Mouse (Mus musculus) MEL (cell line): ENCODE data around the gene Cyfip2.

ENCODE experiments used
- CTCF ChIP-seq, 3 experiments: IDR thresholded peaks in 2 of 3; conservative IDR thresholded peaks in 1 of 3; 2 replicates each; pipeline ENCODE4 v1.5.1; 2011 to 2012; ENCODE audit warnings: low read length in 3 of 3, low read depth in 2 of 3, mild to moderate bottlenecking in 2 of 3, improper control_type of control experiment in 1 of 3, inconsistent platforms in 1 of 3, mixed read lengths in 1 of 3, moderate library complexity in 1 of 3; ENCODE audit not compliant: control insufficient read depth in 1 of 3, insufficient read depth in 1 of 3, poor library complexity in 1 of 3, severe bottlenecking in 1 of 3
- E2F4 ChIP-seq: IDR thresholded peaks from 2 replicates; pipeline ENCODE4 v1.6.1; 2011; ENCODE audit warnings: low read depth, low read length, improper control_type of control experiment, borderline replicate concordance
- EP300 ChIP-seq, 2 experiments: IDR thresholded peaks; 2 replicates each; pipeline ENCODE4 v1.6.1; 2011; ENCODE audit warnings: improper control_type of control experiment in 2 of 2, low read length in 2 of 2, low read depth in 1 of 2, mild to moderate bottlenecking in 1 of 2
- HCFC1 ChIP-seq: IDR thresholded peaks from 2 replicates; pipeline ENCODE4 v1.6.1; 2012; ENCODE audit warnings: low read depth, mild to moderate bottlenecking, inconsistent platforms, low read length, improper control_type of control experiment, moderate library complexity
- MAFK ChIP-seq: IDR thresholded peaks from 2 replicates; pipeline ENCODE4 v1.6.1; 2011; ENCODE audit warnings: low read depth, mild to moderate bottlenecking, low read length, improper control_type of control experiment, borderline replicate concordance
- MAZ ChIP-seq: IDR thresholded peaks from 2 replicates; pipeline ENCODE4 v1.6.1; 2012; ENCODE audit warnings: low read depth, mild to moderate bottlenecking, inconsistent platforms, low read length, improper control_type of control experiment
- POLR2A ChIP-seq, 2 experiments: IDR thresholded peaks; 2 replicates each; pipeline ENCODE4 v1.6.1; 2011 to 2012; ENCODE audit warnings: low read length in 2 of 2, mild to moderate bottlenecking in 2 of 2, control low read depth in 1 of 2, improper control_type of control experiment in 1 of 2, low read depth in 1 of 2, moderate library complexity in 1 of 2; ENCODE audit not compliant: control insufficient read depth in 1 of 2, insufficient read depth in 1 of 2, poor library complexity in 1 of 2
- POLR2AphosphoS2 ChIP-seq: IDR thresholded peaks from 2 replicates; pipeline ENCODE4 v1.6.1; 2011; ENCODE audit warnings: low read length, improper control_type of control experiment
- TBP ChIP-seq: IDR thresholded peaks from 2 replicates; pipeline ENCODE4 v1.8.0; 2011; ENCODE audit warnings: low read depth, low read length, improper control_type of control experiment
- USF2 ChIP-seq, 2 experiments: IDR thresholded peaks; 2 replicates each; pipeline ENCODE4 v1.6.1; 2011 to 2012; ENCODE audit warnings: improper control_type of control experiment in 2 of 2, low read length in 2 of 2, borderline replicate concordance in 1 of 2, inconsistent platforms in 1 of 2, low read depth in 1 of 2, mild to moderate bottlenecking in 1 of 2; ENCODE audit not compliant: insufficient read depth in 1 of 2
- ZMIZ1 ChIP-seq: IDR thresholded peaks from 2 replicates; pipeline ENCODE4 v1.6.1; 2012; ENCODE audit warnings: low read depth, mild to moderate bottlenecking, inconsistent platforms, low read length, improper control_type of control experiment, moderate library complexity

DNA sequence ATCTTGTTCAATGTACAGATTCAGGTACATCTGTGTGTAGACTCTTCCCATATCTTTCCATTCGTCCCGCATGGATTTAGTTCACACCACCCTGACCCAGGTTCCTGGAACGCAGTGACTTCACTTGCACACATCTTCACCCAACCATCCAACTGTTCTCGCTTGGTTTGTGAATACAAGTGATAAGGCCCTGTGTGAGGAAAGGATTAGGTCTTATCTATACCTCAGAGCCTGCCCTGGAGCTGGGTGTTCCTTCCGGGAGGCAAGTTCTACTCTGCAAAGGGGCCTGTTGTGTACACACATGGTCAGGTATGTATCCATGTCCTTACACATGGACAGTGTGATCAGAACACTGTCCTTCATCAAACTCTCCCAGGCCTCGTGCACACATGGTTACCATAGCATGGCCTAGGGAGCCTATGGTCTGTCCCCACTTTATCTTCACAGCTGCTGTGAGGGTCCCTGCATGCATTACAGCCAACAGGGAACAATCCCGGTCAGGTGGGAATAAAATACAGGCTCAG, 71.4 kb downstream of the Cyfip2 start:
- TF ChIP-seq POLR2AphosphoS2 = no peak
- no peak for TF ChIP-seq TBP
- TF ChIP-seq E2F4 = no peak
- peak; percentile 98 to 99 for TF ChIP-seq EP300 (IDR thresholded peaks at IDR 0.05; ENCODE audit: low read depth in 1 of 2, low read length in 2 of 2)
- TF ChIP-seq ZMIZ1 = peak; percentile 60; the same call in 1 of the 2 replicates
- TF ChIP-seq POLR2A (IDR thresholded peaks at IDR 0.05; ENCODE audit: control insufficient read depth in 1 of 2, insufficient read depth in 1 of 2, low read depth in 1 of 2, low read length in 2 of 2, poor library complexity in 1 of 2) = no peak
- TF ChIP-seq CTCF (IDR thresholded peaks at IDR 0.05 in 2 of 3, conservative IDR thresholded peaks at IDR 0.05 in 1 of 3; ENCODE audit: control insufficient read depth in 1 of 3, insufficient read depth in 1 of 3, low read depth in 2 of 3, low read length in 3 of 3, poor library complexity in 1 of 3, severe bottlenecking in 1 of 3) = no peak
- TF ChIP-seq MAFK = no peak
- TF ChIP-seq HCFC1 = no peak
- no peak for TF ChIP-seq USF2 (IDR thresholded peaks at IDR 0.05; ENCODE audit: borderline replicate concordance in 1 of 2, insufficient read depth in 1 of 2, low read depth in 1 of 2, low read length in 2 of 2)
- peak; percentile 100 for TF ChIP-seq MAZ
